Mouse (Mus musculus) heart, postnatal 0 days (tissue): ENCODE measurements around the gene Mdga2. TPM values are rescaled to one million over a fixed set of nuclear protein-coding genes. Genes with fewer than 3 reads are reported as not detected.

Experiments used
- ATAC-seq: fragments of 200-750 bp; cut with Nextera tagmentation; 2 replicates; pipeline ENCODE4 v1.8.0; 2017; ENCODE audit warnings: low read depth, moderate number of reproducible peaks, moderate library complexity; ENCODE audit not compliant: insufficient read depth
- DNase-seq: peaks from one replicate; pipeline ENCODE4 v3.0.0-alpha.2; 2016; ENCODE audit warnings: low spot score
- H3K27ac ChIP-seq: fragments of 300-500 bp; sonication (generic); 2 replicates; pipeline ENCODE4 v1.5.1; 2014; ENCODE audit warnings: low read depth, mild to moderate bottlenecking
- H3K27me3 ChIP-seq: fragments of 300-500 bp; sonication (generic); 2 replicates; pipeline ENCODE4 v1.6.1; 2014; ENCODE audit warnings: low read length, mixed read lengths; ENCODE audit not compliant: control insufficient read depth, insufficient read depth
- H3K36me3 ChIP-seq: fragments of 300-500 bp; sonication (generic); replicated peaks from 2 replicates; pipeline ENCODE4 v1.6.1; 2014; ENCODE audit warnings: low read length, mixed read lengths; ENCODE audit not compliant: control insufficient read depth, insufficient read depth
- H3K4me1 ChIP-seq: fragments of 300-500 bp; sonication (generic); 2 replicates; pipeline ENCODE4 v1.6.1; 2014; ENCODE audit warnings: antibody characterized with exemption; ENCODE audit not compliant: control insufficient read depth, insufficient read depth
- H3K4me2 ChIP-seq: fragments of 300-500 bp; sonication (generic); 2 replicates; pipeline ENCODE4 v1.6.1; 2014; ENCODE audit warnings: low read depth, mild to moderate bottlenecking, low read length, moderate library complexity
- H3K4me3 ChIP-seq: fragments of 300-500 bp; sonication (generic); 2 replicates; pipeline ENCODE4 v1.5.1; 2014; ENCODE audit warnings: low read depth, low read length
- H3K9ac ChIP-seq: fragments of 300-500 bp; sonication (generic); replicated peaks from 2 replicates; pipeline ENCODE4 v1.6.1; 2014; ENCODE audit warnings: low read depth, low read length, mixed read lengths
- H3K9me3 ChIP-seq: fragments of 300-500 bp; sonication (generic); replicated peaks from 2 replicates; pipeline ENCODE4 v1.6.1; 2016; ENCODE audit warnings: low read length; ENCODE audit not compliant: control insufficient read depth
- CTCF ChIP-seq: IDR thresholded peaks from 2 replicates; pipeline ENCODE4 v1.5.1; 2016; ENCODE audit warnings: antibody characterized with exemption, control low read depth, low read depth
- EP300 ChIP-seq: IDR thresholded peaks from 2 replicates; pipeline ENCODE4 v1.6.1; 2016; ENCODE audit warnings: antibody characterized with exemption, low read depth
- WGBS: fragments of 180-500 bp; shearing (Covaris S2); extraction: QIAGEN DNeasy Blood & Tissue Kit; methylation state at CpG from one replicate; pipeline ENCODE4 v1.1.7; 2014; 5-methylcytosine and 5-hydroxymethylcytosine counted together
- polyA plus RNA-seq: library from polyadenylated mRNA; unstranded; fragments of >200 nt; fragmentation: Nextera tagmentation; extraction: Ambion mirVana; gene quantifications from 2 replicates; pipeline ENCODE4 v1.2.1, GENCODE M21; 2015
- total RNA-seq: library from RNA; depleted of rRNA; stranded (reverse); fragments of >200 nt; gene quantifications from 2 replicates; pipeline ENCODE4 v1.2.3, GENCODE M21; 2014; ENCODE audit warnings: low replicate concordance

Gene Mdga2
- total and polyA plus RNA-seq, 2 experiments from 2014 or later = 0.16 to 0.19 TPM

DNA sequence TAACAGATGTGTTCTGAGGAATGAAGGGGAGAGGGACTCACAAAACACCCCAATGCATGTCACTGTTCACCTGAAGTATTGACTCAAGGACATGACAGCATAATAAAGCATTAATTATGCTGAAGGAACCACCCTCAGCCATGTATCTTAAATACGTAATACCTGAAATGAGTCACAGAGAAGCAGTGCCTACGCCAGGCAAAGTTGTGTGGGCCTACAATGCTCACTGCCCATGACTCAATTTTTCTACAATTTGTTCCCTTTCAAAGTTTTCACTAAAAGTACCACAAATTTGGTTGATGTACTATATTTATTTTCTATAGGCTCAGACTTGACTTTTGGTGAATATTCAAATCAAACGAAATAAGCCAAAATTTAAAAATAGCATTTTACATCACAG is 80.7 kb downstream of the Mdga2 start:
- ATAC-seq (no peak), DNase-seq (no peak)
- Histone ChIP-seq H3K27ac (no peak overlapping the region), H3K4me3 (no peak overlapping the region), H3K36me3 (no peaks in the 10 kb centered on the region), H3K9me3 (no peaks in the 10 kb centered on the region), H3K9ac (no peak overlapping the region), H3K4me2 (no peak overlapping the region), H3K4me1 (no peaks in the 10 kb centered on the region), H3K27me3 (no peaks in the 10 kb centered on the region)
- WGBS = 68% methylated on average over 3 of the region's 3 CpGs
- no peak for TF ChIP-seq EP300
- TF ChIP-seq CTCF = no peak

DNA sequence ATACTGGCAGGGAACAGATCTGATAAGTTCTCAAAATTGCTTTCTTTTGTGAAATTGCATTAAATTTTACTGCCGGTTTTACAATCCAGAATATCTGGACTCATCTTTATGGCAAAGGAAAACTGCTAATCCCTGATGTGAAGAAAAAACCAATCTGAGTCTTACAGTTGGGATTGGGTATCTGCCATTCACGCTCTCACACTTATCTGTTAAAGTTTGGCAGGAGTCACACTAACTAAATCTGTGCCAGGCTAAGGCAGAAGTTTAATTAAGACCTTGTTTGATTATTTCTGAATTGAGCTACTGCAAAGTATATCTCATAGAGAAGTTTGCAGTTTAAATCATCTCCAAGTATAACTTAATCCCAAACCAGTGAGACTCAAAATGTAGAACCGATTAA is 82.2 kb downstream of the Mdga2 start:
- H3K27me3 ChIP-seq = no peaks in the 10 kb centered on the region
- H3K9ac ChIP-seq = no peak overlapping the region
- H3K9me3 ChIP-seq = no peaks in the 10 kb centered on the region
- H3K4me1 ChIP-seq = no peaks in the 10 kb centered on the region
- no peak for ATAC-seq
- H3K27ac ChIP-seq = no peak overlapping the region
- no peak overlapping the region for H3K4me3 ChIP-seq
- WGBS = 66% methylated on average over 3 of the region's 3 CpGs
- H3K36me3 ChIP-seq = no peaks in the 10 kb centered on the region
- no peak for DNase-seq
- no peak overlapping the region for H3K4me2 ChIP-seq
- no peak for TF ChIP-seq EP300
- no peak for TF ChIP-seq CTCF

DNA sequence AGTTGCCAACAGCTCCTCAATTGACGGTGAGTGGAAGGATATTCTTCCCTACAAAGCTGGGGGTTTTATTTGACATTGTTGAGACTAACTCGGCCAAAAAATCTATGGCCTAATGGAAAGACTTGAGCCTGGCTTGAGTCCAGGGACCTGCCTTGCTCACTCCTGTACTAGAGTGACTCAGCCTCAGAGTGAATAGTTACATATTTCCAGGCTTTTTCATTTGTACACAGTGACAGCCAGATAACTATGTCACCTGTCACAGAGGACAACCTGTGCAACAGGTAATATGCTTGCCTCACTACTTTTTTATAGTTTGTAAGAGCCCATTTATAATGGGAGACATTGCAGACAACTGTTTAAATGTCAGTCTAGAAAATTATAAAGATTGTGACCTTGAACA is 94.9 kb downstream of the Mdga2 start:
- H3K4me3 ChIP-seq = no peak overlapping the region
- no peaks in the 10 kb centered on the region for H3K36me3 ChIP-seq
- H3K4me2 ChIP-seq = no peak overlapping the region
- no peaks in the 10 kb centered on the region for H3K4me1 ChIP-seq
- no peak overlapping the region for H3K9ac ChIP-seq
- TF ChIP-seq CTCF (no peak), EP300 (no peak)
- DNase-seq = no peak
- H3K9me3 ChIP-seq = no peaks in the 10 kb centered on the region
- H3K27me3 ChIP-seq = no peaks in the 10 kb centered on the region
- H3K27ac ChIP-seq = no peak overlapping the region
- no peak for ATAC-seq
- 67% methylated on average over 2 of the region's 2 CpGs for WGBS

DNA sequence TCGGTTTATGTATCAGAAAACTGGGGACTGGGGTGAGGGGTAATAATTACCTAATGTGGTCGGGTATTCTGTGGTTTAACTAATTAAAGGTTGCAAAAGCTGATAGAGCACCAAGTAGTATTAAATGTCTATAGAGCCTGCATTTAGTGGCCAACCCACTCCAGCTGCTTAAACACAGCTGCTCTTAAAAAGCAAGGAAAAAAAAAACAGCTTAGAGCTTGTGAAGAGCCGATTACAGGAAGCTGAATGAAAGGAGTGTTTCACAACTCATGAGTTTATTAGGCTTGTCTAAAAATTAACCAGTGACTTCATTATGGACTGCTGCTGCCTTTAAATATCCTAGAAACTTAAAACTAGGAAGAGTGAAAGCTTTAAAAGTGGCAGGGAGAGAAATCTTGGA is 98.5 kb downstream of the Mdga2 start:
- no peaks in the 10 kb centered on the region for H3K4me1 ChIP-seq
- ATAC-seq (no peak), DNase-seq (no peak)
- H3K27ac ChIP-seq = no peak overlapping the region
- no peak overlapping the region for H3K9ac ChIP-seq
- TF ChIP-seq CTCF (no peak), EP300 (no peak)
- H3K27me3 ChIP-seq = no peaks in the 10 kb centered on the region
- no peak overlapping the region for H3K4me3 ChIP-seq
- 54% methylated on average over 3 of the region's 3 CpGs for WGBS
- H3K9me3 ChIP-seq = no peaks in the 10 kb centered on the region
- no peaks in the 10 kb centered on the region for H3K36me3 ChIP-seq
- no peak overlapping the region for H3K4me2 ChIP-seq

DNA sequence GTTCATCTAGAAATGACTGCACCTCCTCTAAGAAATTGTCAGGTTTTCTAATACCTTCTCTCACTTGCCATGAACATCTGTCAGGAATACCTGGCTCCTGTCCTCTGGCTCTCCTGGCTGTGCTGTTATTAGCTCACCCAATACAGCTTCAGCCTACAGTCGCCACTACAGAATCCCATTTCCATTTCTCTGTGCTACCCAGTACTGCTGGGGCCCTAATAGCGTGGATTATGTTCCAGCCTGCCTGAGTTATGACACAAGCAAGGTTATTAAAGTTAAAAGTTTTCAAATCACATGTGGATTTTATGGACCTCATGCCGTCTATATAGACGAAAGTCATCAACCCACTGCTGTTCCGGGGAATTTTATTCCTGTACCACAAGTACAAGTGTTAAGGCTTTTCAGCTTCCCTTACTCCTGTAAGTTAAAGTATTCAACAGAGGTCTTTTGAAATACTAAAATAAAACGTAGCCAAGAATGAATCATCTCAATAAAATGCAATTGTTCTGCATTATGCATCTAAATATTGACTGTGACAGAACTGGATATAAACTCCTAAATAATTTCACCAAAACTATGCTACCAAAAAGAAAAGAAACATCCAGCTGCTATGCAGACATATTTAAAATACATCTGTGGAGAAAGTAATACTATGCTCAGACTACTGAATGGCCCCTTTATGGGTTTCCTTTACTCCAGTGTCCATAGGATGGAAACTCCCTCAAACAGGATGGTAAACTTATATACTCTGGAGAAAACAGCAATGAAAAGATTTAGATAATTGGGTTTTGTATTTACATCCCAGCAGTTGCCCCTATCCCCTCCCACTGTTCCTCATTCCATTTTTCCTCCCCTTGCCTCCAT is 103.5 kb downstream of the Mdga2 start:
- Histone ChIP-seq H3K9ac (no peak overlapping the region), H3K4me2 (no peak overlapping the region), H3K4me3 (no peak overlapping the region), H3K27ac (no peak overlapping the region), H3K4me1 (no peaks in the 10 kb centered on the region), H3K27me3 (no peaks in the 10 kb centered on the region), H3K9me3 (no peaks in the 10 kb centered on the region), H3K36me3 (no peaks in the 10 kb centered on the region)
- DNase-seq = no peak
- TF ChIP-seq EP300 (no peak), CTCF (no peak)
- 68% methylated on average over 6 of the region's 6 CpGs for WGBS
- ATAC-seq = no peak

DNA sequence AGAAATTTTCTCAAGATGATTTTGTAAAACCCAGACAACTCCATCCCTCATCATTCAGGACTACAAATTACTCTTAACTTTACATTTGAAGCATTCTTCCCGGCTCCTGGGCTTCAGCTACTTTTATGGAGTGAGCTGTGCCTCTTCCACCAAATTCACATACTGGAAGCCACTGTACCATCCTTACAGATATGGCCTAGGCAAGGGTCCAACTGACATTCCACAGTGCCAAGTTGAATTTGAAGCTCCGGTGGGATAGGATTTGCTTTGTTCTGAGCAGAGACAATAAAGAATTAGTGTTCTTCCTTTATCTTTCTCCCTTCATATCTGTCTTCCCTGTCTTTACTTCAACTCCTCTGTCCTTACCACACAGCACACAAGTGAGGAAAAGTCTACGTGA is 118.2 kb downstream of the Mdga2 start:
- 54% methylated on average over 3 of the region's 3 CpGs for WGBS
- H3K4me3 ChIP-seq = no peak overlapping the region

More for the DNA sequence above, 118.2 kb downstream of the Mdga2 start:
- Histone ChIP-seq H3K9me3 (no peaks in the 10 kb centered on the region), H3K27ac (no peak overlapping the region), H3K36me3 (no peaks in the 10 kb centered on the region), H3K4me1 (no peaks in the 10 kb centered on the region), H3K27me3 (no peaks in the 10 kb centered on the region), H3K9ac (no peak overlapping the region), H3K4me2 (no peak overlapping the region)
- DNase-seq = no peak
- no peak for TF ChIP-seq EP300
- TF ChIP-seq CTCF = no peak
- no peak for ATAC-seq
